Mouse (Mus musculus) kidney, adult 2 months (tissue): ENCODE results near the gene Gm13276. TPM values are rescaled to one million over a fixed set of nuclear protein-coding genes. Genes with fewer than 3 reads are reported as not detected.
"Not testable (repeated sequence)": the region's sequence is repeated elsewhere in the genome, so short reads cannot be mapped to it uniquely, and the experiment has no call there.

ENCODE experiments used
- DNase-seq: peaks from one replicate; pipeline ENCODE4 v3.0.0; 2021
- H3K27ac ChIP-seq: fragments of 200-500 bp; 2 replicates; pipeline ENCODE4 v1.5.1; 2012; ENCODE audit warnings: low read depth, low read length, control low read depth, inconsistent platforms; ENCODE audit not compliant: insufficient read depth
- H3K27me3 ChIP-seq: fragments of 200-500 bp; replicated peaks from 2 replicates; pipeline ENCODE4 v1.6.1; 2012; ENCODE audit warnings: mild to moderate bottlenecking, moderate library complexity, low read length, inconsistent platforms; ENCODE audit not compliant: control insufficient read depth, insufficient read depth
- H3K36me3 ChIP-seq: fragments of 200-500 bp; 2 replicates; pipeline ENCODE4 v1.6.1; 2012; ENCODE audit warnings: mild to moderate bottlenecking, moderate library complexity, low read length, inconsistent platforms; ENCODE audit not compliant: control insufficient read depth, insufficient read depth
- H3K4me1 ChIP-seq: fragments of 200-500 bp; 2 replicates; pipeline ENCODE4 v1.6.1; 2011; ENCODE audit warnings: low read length; ENCODE audit not compliant: control insufficient read depth, insufficient read depth
- H3K4me3 ChIP-seq: fragments of 200-500 bp; 2 replicates; pipeline ENCODE4 v1.5.1; 2011; ENCODE audit warnings: mild to moderate bottlenecking, low read depth, low read length, control low read depth; ENCODE audit not compliant: insufficient read depth
- CTCF ChIP-seq: fragments of 200-500 bp; conservative IDR thresholded peaks from 2 replicates; pipeline ENCODE4 v1.5.1; 2011; ENCODE audit warnings: low read depth, mild to moderate bottlenecking, control low read depth, low read length, moderate library complexity, mixed read lengths; ENCODE audit not compliant: insufficient read depth, insufficient read length
- POLR2A ChIP-seq: fragments of 200-500 bp; IDR thresholded peaks from one replicate; pipeline ENCODE4 v1.6.1; 2011; ENCODE audit warnings: low read depth, low read length, control low read depth
- WGBS: fragments of 180-500 bp; shearing (Covaris S2); methylation state at CpG from one replicate; pipeline ENCODE4 v1.1.7; 2018; 5-methylcytosine and 5-hydroxymethylcytosine counted together
- polyA plus RNA-seq: library from polyadenylated mRNA; depleted of rRNA; stranded (reverse); fragments of >200 nt; gene quantifications from 2 replicates; pipeline ENCODE4 v1.2.3, GENCODE M21; 2012; rRNA removed

Gene Gm13276
- polyA plus RNA-seq = not detected in 2 replicates

DNA sequence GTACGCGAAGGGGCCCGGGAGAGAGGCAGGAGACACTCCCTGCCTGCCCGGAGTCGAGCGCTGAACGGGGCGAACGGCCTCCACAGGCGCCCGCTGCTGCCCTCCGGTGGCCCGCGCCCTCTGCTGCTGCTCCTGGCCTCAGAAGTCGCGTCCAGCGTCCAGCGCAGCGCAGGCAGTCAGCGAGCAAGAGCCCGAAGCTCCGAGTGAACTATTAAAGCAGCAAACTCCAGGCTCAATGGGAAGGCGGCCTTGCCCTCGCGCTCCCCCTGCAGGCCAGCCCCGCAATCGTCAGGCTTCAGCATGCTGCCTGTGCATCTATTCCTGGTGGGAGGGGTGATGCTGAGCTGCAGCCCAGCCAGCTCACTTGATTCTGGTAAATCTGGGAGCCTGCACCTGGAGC lies at the start of gene Gm13276:
TSS of gene Gm13276 (plus strand) at position 301 of the 400 bp plus-strand sequence.
- not testable (repeated sequence) for H3K4me1 ChIP-seq, H3K27me3 ChIP-seq, H3K36me3 ChIP-seq, H3K27ac ChIP-seq, DNase-seq, H3K4me3 ChIP-seq
- no CpG with 5 or more reads among the region's 27 CpGs for WGBS

DNA sequence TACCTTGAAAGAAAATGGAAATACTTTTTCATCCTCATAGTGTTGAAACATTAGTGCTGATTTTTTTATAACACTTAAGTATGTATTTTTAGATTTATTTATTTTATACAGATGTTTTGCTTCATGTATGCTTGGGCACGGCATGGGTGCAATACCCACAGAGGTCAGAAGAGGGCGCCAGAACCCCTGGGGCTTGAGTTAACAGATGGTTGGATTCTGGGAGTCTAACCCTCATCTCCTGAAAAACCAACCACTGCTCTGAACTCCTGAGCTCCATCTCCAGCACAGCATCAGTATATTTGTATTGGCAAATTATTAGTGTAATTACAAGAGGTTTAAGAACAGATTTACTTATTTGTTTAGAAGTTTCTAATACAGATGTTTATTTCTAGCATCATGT lies 47.0 kb upstream of the Gm13276 start:
- Histone ChIP-seq H3K27me3 (no peaks in the 10 kb centered on the region), H3K36me3 (no peaks in the 10 kb centered on the region), H3K27ac (no peak overlapping the region), H3K4me1 (no peaks in the 10 kb centered on the region), H3K4me3 (no peak overlapping the region)
- peak; percentile 90 for TF ChIP-seq CTCF
- no peak for TF ChIP-seq POLR2A
- DNase-seq = peak; percentile 74
- WGBS = 0% methylated on average over 2 of the region's 2 CpGs

DNA sequence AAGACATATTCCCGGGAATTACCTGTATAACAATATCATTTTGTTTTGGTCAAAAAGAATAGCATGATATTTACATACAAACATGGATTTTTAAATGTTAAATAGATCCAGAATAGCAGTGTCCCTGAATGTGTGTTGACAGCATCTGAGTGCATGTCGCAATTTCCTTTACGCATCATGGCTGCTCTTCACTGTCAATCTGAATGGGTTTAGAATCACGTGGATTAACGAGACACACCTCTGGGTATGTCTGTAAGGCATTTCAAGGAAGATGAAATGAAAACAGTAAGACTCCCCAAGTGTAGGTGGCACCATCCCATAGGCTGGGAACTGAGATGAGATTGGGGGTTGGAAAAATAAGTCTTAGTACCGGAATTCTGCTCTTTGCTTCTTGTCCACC lies 46.5 kb upstream of the Gm13276 start:
- no peaks in the 10 kb centered on the region for H3K4me1 ChIP-seq
- no peak overlapping the region for H3K4me3 ChIP-seq
- no peaks in the 10 kb centered on the region for H3K36me3 ChIP-seq
- no peak for DNase-seq
- H3K27ac ChIP-seq = no peak overlapping the region
- no peak for TF ChIP-seq CTCF
- TF ChIP-seq POLR2A = no peak
- H3K27me3 ChIP-seq = no peaks in the 10 kb centered on the region
- 90% methylated on average over 6 of the region's 6 CpGs for WGBS

DNA sequence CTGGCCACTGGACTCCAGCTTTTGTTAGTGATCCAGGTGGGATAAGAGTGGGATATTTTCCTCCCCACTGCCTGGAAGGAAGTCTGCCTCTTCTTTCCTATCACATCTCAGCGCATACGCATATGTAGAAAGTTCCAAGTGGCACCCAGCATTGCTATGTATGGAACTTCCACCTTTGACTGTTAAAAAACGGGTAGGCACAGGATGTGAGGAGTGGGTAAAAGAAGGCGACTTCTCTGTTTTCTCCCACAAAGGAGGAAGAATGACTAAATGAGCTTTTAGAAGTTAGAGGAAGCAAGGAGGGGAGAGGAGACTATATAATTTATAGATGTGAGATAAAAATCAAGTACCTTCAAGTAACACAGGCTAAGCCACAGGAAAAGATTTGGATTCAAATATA lies 44.1 kb upstream of the Gm13276 start:
- DNase-seq = no peak
- Histone ChIP-seq H3K27me3 (no peaks in the 10 kb centered on the region), H3K4me1 (no peaks in the 10 kb centered on the region), H3K27ac (no peak overlapping the region), H3K4me3 (no peak overlapping the region), H3K36me3 (no peaks in the 10 kb centered on the region)
- TF ChIP-seq POLR2A (no peak), CTCF (no peak)
- WGBS = 87% methylated on average over 4 of the region's 4 CpGs

DNA sequence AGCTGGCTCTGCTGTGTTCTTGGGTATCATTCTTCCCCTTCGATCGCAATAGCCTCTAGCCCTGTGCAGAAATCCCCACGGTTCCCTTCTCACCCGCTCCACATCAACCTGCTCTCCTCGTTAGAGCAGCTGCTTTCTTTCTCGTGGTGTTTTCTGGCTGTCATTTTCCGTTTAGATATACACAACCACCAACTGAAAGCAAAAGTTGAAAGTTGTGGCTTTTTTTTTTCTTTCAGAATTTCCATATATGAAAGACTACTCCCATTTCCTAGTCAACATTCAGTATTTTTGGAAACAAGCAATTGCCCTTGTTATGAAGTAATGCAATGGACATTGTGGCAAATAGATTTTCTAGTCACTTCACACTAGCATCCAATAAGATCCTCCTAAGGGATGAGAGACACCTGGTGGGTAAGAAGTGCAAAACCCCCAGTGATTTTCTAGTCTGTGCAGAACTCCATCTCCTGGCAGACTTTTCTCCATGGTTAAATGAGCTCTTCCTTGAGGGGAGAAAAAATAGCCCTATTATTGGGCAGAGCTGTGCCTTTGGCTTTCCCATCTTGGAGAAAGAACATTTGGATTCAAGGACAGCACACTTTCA lies 42.6 kb upstream of the Gm13276 start:
- Histone ChIP-seq H3K36me3 (no peaks in the 10 kb centered on the region), H3K27me3 (no peaks in the 10 kb centered on the region), H3K27ac (no peak overlapping the region), H3K4me3 (no peak overlapping the region), H3K4me1 (no peaks in the 10 kb centered on the region)
- DNase-seq = no peak
- no peak for TF ChIP-seq CTCF
- TF ChIP-seq POLR2A = no peak
- WGBS = 69% methylated on average over 7 of the region's 7 CpGs

DNA sequence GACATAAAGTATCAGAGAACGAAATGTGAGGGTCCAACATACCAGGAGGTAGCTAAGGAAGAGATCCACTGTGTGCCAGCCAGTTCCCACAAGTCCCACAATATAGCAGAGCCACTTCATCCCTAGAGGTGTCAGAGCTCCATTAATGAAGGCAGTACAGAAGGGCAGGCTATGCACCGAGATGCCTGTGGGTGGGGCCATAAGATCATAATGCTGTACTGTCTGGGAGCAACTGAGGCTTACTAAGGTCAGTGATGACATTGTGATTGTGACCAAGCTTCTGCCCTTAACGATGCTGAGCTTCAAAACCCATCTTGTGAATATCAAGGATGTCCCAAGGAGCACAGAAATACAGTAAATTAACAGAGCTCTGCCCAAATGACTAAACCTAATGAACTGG lies 41.3 kb upstream of the Gm13276 start:
- TF ChIP-seq CTCF = peak; percentile 42
- no peak for TF ChIP-seq POLR2A
- WGBS = 61% methylated on average over 3 of the region's 3 CpGs
- Histone ChIP-seq H3K27ac (no peak overlapping the region), H3K36me3 (no peaks in the 10 kb centered on the region), H3K27me3 (no peaks in the 10 kb centered on the region), H3K4me3 (no peak overlapping the region), H3K4me1 (no peaks in the 10 kb centered on the region)
- DNase-seq = no peak

DNA sequence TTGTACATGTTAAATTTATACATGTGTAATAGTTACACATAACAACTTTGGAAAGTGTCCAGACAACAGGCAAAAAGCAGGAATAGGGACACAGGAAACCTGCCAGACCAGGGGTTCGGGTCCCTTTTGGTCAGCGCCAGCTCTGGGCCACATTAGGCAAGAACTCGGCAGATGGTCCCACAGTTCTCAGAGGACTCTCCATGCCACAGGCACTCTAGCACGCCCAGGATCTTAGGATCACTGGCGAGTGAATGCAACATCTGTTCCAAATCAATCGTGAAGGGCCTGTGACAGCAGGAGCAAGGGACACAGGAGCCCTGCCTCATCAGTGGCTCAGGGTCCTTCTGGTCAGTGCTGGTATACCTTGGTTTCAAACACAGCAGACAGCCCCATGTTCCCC lies 35.6 kb upstream of the Gm13276 start:
- H3K36me3 ChIP-seq = no peaks in the 10 kb centered on the region
- no peak for TF ChIP-seq POLR2A
- TF ChIP-seq CTCF = no peak
- no peak for DNase-seq
- H3K4me1 ChIP-seq = no peaks in the 10 kb centered on the region
- no peaks in the 10 kb centered on the region for H3K27me3 ChIP-seq
- 67% methylated on average over 6 of the region's 6 CpGs for WGBS
- H3K27ac ChIP-seq = no peak overlapping the region
- no peak overlapping the region for H3K4me3 ChIP-seq

DNA sequence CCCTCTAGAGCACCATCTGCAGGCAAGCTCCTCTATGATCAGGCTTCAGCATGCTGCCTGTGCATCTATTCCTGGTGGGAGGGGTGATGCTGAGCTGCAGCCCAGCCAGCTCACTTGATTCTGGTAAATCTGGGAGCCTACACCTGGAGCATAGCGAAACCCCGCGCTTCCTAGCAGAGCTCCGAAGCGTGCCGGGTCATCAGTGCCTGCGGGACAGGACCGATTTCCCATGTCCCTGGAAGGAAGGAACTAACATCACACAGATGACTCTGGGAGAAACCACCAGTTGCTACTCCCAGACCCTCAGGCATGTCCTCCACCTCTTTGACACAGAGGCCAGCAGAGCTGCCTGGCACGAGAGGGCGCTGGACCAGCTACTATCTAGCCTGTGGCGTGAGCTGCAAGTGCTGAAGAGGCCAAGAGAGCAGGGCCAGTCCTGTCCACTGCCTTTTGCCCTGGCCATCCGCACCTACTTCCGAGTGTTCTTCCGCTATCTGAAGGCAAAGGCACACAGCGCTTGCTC lies 30.6 kb upstream of the Gm13276 start, which contains the start of gene Gm13271:
TSS of gene Gm13271 (plus strand) at position 51 of the 523 bp plus-strand sequence.
- H3K27ac ChIP-seq, H3K36me3 ChIP-seq, H3K27me3 ChIP-seq, H3K4me3 ChIP-seq, H3K4me1 ChIP-seq: not testable (repeated sequence)
- peak; percentile 55 for DNase-seq
- WGBS = 87% methylated on average over 15 of the region's 15 CpGs

DNA sequence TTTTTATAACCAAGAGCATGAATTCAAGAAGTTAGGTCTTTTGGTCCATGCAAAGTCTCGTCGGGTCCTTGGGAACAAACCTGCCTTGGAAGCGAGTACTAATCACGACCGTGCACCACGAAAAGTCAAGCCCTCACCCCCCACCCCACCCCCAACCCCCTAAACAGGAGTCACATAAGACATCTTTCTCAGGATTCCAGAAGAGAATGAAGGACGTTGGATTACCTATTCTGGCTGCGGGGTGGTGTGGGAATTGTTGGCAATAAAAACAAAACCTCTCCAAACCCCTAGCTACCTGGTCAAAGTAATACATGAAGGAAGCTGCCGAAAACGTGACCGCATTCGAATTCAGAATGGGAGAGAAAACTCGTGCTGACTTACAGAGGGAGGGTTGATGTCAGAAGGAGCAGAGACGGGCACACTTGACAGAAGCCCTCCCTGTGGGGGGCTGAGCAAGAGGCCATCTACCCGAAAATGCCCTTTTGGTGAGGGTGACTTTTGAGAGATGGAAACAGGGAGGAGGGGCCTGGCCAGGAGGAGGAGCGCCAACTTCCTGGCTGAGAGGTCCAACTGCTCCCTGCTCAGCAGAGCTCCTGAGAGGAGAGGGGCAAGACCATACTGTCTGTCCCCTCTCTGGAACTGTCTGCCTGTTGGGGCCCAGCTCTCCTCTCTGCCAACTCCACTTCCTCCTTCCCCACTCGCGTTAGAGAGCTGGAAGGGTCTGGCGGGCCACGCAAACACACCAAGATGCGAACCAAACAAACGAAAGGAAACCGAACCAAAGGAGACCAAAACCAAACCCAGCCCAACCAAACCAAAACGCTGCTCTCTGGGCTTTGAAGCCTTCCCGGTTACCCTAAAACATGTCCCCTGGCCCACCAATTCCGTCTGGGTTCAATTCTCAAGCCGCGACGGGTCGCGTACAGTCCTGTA lies 28.7 kb upstream of the Gm13276 start:
- Histone ChIP-seq H3K4me3 (peak overlapping the region; percentile 97), H3K27ac (peak overlapping the region; percentile 96)
- H3K36me3 ChIP-seq, DNase-seq, H3K27me3 ChIP-seq, H3K4me1 ChIP-seq: not testable (repeated sequence)
- 8% methylated on average over 28 of the region's 31 CpGs for WGBS
